Mouse (Mus musculus) heart, postnatal 36 days (tissue): ENCODE measurements around the gene Slc22a18. TPM values are rescaled to one million over a fixed set of nuclear protein-coding genes. Genes with fewer than 3 reads are reported as not detected.

Experiments
- DNase-seq, 2 experiments: peaks; one replicate each; pipeline ENCODE4 v3.0.0; 2021 to 2022
- intact Hi-C: fragments of 180-260 bp; cut with DNase I; formaldehyde crosslinking; loops from one replicate; pipeline ENCODE4 v1.15.1; 2025
- total RNA-seq, 2 experiments: library from RNA; stranded (reverse); gene quantifications; 2 replicates each; pipeline ENCODE4 v1.2.3; 2021

Gene Slc22a18
- under 1 TPM; 0.33 to 0.54 TPM for total RNA-seq

- peak; percentile 30 to 50 for DNase-seq
- intact Hi-C loops, result loop anchor here (5.0 kb wide), 1 partner anchor 34 kb away; no protein-coding TSS in a partner anchor
These were observed at the start of gene Slc22a18 for GRCm38 (mm10) chr7:143473347-143474101. Gene Slc22a18 (plus strand): TSS chr7:143473736.

GRCm38 (mm10) chr7:143428142-143428813 is 45.3 kb upstream of the Slc22a18 start:
- DNase-seq, result no peak
- intact Hi-C loops, result no loop called here

GRCm38 (mm10) chr7:143428814-143429499 is 44.6 kb upstream of the Slc22a18 start:
- intact Hi-C loops, result no loop called here
- no peak for DNase-seq

- intact Hi-C loops, result no loop called here
- DNase-seq, result no peak
These were observed 40.9 kb upstream of the Slc22a18 start for GRCm38 (mm10) chr7:143432631-143433030.

GRCm38 (mm10) chr7:143433331-143433730 is 40.2 kb upstream of the Slc22a18 start:
- intact Hi-C loops, result no loop called here
- peak; percentile 50 to 64 for DNase-seq

GRCm38 (mm10) chr7:143437231-143437893 is 36.2 kb upstream of the Slc22a18 start:
- intact Hi-C loops, result no loop called here
- DNase-seq, result no peak

- no peak for DNase-seq
- intact Hi-C loops, result no loop called here
These were observed 35.5 kb upstream of the Slc22a18 start for GRCm38 (mm10) chr7:143437894-143438581.

GRCm38 (mm10) chr7:143438965-143439364 is 34.6 kb upstream of the Slc22a18 start:
- no peak for DNase-seq
- intact Hi-C loops, result no loop called here

- no peak for DNase-seq
- intact Hi-C loops, result no loop called here
These were observed 29.0 kb upstream of the Slc22a18 start for GRCm38 (mm10) chr7:143444580-143444954.

- DNase-seq, result no peak
- intact Hi-C loops, result no loop called here
These were observed 28.4 kb upstream of the Slc22a18 start for GRCm38 (mm10) chr7:143444955-143445648.

- intact Hi-C loops, result no loop called here
- DNase-seq, result peak; percentile 28 to 36
These were observed 27.7 kb upstream of the Slc22a18 start for GRCm38 (mm10) chr7:143445651-143446460.

- intact Hi-C loops, result no loop called here
- DNase-seq, result no peak
These were observed 26.4 kb upstream of the Slc22a18 start for GRCm38 (mm10) chr7:143447130-143447529.

- intact Hi-C loops, result no loop called here
- DNase-seq, result peak in 1 of 2 experiments; percentile 37
These were observed 14.6 kb upstream of the Slc22a18 start for GRCm38 (mm10) chr7:143458963-143459331.

GRCm38 (mm10) chr7:143459332-143460211 is 14.0 kb upstream of the Slc22a18 start:
- intact Hi-C loops, result loop anchor here (1.0 to 5.0 kb wide), 4 partner anchors 51 to 162 kb away; no protein-coding TSS in a partner anchor
- peak; percentile 64 to 74 for DNase-seq

- peak in 1 of 2 experiments; percentile 31 for DNase-seq
- intact Hi-C loops, result loop anchor here (1.0 to 5.0 kb wide), 4 partner anchors 52 to 163 kb away; no protein-coding TSS in a partner anchor
These were observed 13.2 kb upstream of the Slc22a18 start for GRCm38 (mm10) chr7:143460217-143460834.

- peak; percentile 88 for DNase-seq
- intact Hi-C loops, result loop anchor here (1.0 to 5.0 kb wide), 4 partner anchors 53 to 164 kb away; no protein-coding TSS in a partner anchor
These were observed 12.7 kb upstream of the Slc22a18 start, which contains the start of gene Cdkn1c for GRCm38 (mm10) chr7:143460874-143461273. Gene Cdkn1c (minus strand): TSS chr7:143461050.

GRCm38 (mm10) chr7:143461294-143461870 is 12.2 kb upstream of the Slc22a18 start:
- DNase-seq, result no peak
- intact Hi-C loops, result loop anchor here (2.0 to 5.0 kb wide), 3 partner anchors 95 to 164 kb away; no protein-coding TSS in a partner anchor
